Mouse (Mus musculus) heart, adult 18-20 months (tissue): Measurements from ENCODE around the gene Lrrc56. TPM values are rescaled to one million over a fixed set of nuclear protein-coding genes. Genes with fewer than 3 reads are reported as not detected.

Experiments
- DNase-seq, 2 experiments: peaks; one replicate each; pipeline ENCODE4 v3.0.0; 2021 to 2022; ENCODE audit warnings: mixed read lengths in 1 of 2
- long read RNA-seq, 2 experiments: library from polyadenylated mRNA; stranded (forward); transcript quantifications; one replicate each; pipeline ENCODE4 v2.0.0; 2021
- total RNA-seq, 2 experiments: library from RNA; stranded (reverse); gene quantifications; 2 replicates each; pipeline ENCODE4 v1.2.3; 2021

Gene Lrrc56
- total RNA-seq, result 1 to 10 TPM; 2.0 to 3.4 TPM
- long read RNA-seq, experiment 1, partial matches to known transcripts, result 0 of 2 reads
- long read RNA-seq, experiment 1, other reads (novel, unspliced or antisense), result 0 of 2 reads
- long read RNA-seq, experiment 2, partial matches to known transcripts, result 0 of 1 reads
- long read RNA-seq, experiment 2, other reads (novel, unspliced or antisense), result 1 of 1 reads

DNA sequence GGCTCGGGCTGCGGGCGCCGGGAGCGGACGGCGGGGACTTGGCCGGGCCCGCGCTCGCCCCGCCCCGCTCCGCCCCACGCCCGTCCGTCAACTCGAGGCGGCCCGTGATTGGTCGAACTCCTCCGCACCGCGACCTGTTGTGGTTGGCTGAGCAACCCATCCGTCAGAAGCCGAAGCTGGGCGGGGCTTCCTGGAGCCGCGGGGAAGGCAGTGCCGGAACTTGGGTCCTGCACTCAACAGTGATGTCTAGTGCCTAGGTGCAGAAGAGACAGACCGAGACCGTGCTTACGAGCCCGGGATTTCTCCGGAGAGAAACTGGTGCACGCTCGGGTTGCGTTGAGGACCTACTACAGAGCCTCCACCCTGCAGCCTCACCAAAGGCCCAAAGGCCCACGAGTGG lies at the start of gene Lrrc56, which contains the start of gene Hras:
Lrrc56 (plus strand) TSS at position 210 of the 400 bp plus-strand sequence.
Hras (minus strand) TSS at position 58 of the 400 bp plus-strand sequence.
- DNase-seq, result peak; percentile 99

- no peak for DNase-seq
Observed at GRCm38 (mm10) chr7:141144650-141145049, 49.3 kb upstream of the Lrrc56 start.

DNA sequence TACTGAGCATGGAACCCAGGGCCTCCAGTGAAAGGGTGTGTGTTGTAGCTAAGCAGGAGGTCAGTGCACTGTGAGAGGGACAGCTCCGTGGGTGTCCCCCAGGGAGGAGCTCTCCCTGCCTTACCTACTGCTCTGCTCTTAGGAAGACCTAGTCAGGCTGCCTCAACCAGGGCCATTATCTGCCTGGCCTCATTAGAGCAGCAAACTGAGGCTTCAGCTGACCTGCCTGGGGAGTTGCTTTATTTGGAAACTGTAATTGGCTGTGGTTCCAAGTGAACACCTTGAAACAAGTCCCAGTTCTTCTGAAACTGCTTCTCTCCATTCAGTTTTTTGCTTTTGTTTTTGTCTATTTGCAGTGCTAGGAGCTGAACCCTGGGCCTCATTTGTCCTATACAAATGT lies 48.6 kb upstream of the Lrrc56 start:
- DNase-seq, result no peak

GRCm38 (mm10) chr7:141146043-141146595 lies 47.8 kb upstream of the Lrrc56 start:
- DNase-seq, result no peak

DNA sequence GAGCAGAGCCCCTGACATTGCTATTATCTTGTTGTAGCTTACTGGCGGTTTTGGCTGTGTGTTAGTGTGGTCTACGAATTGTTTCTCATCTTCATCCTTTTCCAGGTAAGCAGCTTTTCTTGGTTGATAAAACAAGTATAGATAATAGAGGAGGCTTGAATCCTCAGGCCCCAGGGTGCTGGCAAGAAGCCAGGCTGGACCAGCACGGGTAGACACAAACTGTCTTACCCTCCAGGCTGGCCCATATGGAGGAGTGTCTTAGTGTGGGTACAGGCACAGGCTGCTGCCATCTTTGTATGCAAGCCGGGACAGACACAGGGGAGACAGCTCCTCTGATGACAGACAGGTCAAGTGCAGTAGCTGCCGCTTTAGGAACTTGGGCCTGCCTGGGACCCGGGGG lies 46.9 kb upstream of the Lrrc56 start:
- no peak for DNase-seq

DNA sequence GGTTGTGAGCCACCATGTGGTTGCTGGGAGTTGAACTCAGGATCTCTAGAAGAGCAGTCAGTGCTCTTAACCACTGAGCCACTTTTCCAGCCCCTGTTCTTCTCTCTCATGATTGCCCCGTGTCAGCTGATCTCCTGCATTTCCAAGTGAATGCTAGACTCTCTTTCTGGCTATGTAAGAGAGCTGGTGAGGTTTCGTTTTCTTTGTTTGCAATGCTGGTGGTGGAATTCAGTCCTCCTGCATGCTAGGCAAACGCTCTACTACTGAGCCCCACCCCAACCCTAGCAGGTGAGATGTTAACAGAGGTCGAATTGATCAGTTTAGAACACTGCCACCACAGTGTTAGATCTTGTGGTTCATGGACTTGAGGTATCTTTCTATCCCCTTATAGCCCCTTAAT lies 45.3 kb upstream of the Lrrc56 start:
- no peak for DNase-seq

DNA sequence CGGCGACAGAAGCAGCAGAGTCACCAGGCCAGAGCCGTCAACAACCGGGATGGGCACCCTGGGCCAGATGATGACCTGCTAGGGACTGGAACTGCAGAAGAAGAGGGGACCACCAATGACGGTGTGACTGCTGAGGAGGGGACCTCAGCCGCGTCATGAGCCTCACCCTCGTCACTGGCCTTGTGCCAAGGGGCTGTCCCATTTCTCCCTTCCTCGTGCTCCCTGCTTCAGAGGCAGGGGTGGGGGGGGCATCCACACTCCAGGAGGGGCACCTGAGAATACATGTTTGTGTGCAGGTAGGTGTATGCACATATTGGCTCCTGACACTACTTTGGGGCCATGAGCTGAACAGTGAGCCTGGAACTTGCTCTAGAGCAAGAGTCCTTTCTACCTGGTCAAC lies 38.6 kb upstream of the Lrrc56 start:
- no peak for DNase-seq

DNA sequence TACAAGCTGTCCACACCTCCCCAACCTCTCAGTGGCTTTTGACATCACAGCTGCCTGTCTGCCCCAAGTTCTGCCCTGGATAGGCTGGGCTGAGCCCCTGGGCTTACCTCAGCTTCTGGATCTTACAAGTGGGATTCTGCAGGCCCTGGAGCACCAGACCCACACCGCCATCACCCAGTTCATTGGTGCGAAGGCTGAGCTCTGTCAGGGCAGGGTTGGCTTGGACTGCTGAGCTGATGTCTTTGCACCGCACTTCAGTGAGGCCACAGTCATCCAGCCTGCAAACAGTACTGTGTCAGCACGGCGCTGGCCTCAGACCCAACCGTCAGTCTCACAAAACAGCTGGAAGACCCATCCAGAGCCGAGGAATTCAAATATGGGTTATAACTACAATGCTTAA lies 29.6 kb upstream of the Lrrc56 start:
- DNase-seq, result no peak

DNA sequence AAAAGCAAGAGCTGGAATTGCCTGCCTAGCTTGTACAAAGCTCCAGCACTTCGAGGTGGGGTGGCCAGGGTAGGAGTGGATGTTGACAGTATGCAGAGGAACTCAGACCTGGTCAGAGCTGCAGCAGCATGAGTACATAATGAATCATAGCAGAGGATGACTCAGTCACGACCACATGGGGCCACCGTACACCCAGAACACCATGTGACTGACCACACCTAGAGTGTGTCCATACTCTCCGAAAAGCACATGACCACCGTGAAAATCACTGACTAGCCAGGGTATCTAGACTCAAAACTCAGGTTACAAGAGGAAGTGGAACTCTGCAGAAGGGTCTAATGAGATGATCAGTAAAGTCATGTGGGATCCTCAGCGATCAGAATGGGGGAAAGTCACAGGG lies 29.1 kb upstream of the Lrrc56 start:
- peak in 1 of 2 experiments; percentile 39 for DNase-seq

- peak; percentile 45 to 54 for DNase-seq
Observed at GRCm38 (mm10) chr7:141167901-141168517, 25.9 kb upstream of the Lrrc56 start.

GRCm38 (mm10) chr7:141168518-141168953 lies 25.4 kb upstream of the Lrrc56 start:
- peak; percentile 79 to 84 for DNase-seq

GRCm38 (mm10) chr7:141169300-141169699 lies 24.7 kb upstream of the Lrrc56 start:
- DNase-seq, result peak in 1 of 2 experiments; percentile 26

DNA sequence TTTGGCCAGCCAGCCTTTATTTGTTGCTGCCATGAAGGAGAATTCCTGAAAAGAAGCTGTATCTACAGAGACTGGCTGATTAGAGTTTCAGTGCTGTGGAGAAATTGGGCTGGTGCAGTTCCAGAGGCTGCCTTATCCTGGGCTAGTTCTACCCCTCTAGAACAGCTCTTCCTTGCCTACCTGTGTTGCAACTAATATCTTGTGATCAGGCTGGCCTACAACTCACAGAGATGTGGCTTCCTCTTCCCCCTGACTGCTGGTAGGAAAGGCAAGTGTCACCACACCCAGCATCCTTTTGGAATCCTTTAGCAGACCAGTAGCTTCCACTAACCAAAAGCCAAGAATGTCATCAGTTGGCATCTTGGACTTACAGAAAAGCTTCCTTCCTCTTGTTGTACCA lies 24.1 kb upstream of the Lrrc56 start:
- no peak for DNase-seq

GRCm38 (mm10) chr7:141172116-141173006 lies 21.6 kb upstream of the Lrrc56 start, which contains the start of gene Rnh1:
TSS of gene Rnh1 (minus strand) at chr7:141172857.
- peak; percentile 94 for DNase-seq

DNA sequence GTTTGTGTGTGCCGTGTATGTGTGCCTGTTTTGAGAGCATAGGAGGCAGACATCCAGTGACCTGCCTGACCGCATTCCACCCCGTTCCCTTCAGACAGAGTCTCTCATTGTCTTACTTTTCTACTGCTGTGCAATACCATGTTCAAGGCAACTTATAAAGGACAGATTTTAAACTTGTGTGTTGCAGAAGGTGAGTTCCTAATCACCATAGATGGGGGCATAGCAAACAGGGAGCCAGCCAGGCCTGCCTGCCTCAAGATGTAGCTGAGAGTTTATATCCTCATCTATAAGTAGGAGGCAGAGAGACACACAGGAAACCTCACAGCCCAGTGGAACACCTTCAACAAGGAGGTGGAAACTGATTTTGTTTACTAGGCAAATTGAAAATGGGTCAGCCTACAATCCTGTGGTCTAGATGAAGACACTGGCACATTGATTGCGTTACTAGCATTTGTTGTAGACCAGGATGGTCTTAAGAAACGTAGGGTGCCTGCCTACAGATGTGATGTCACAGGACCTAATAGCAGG lies 20.6 kb upstream of the Lrrc56 start:
- no peak for DNase-seq

GRCm38 (mm10) chr7:141175068-141175467 lies 18.9 kb upstream of the Lrrc56 start:
- DNase-seq, result no peak

DNA sequence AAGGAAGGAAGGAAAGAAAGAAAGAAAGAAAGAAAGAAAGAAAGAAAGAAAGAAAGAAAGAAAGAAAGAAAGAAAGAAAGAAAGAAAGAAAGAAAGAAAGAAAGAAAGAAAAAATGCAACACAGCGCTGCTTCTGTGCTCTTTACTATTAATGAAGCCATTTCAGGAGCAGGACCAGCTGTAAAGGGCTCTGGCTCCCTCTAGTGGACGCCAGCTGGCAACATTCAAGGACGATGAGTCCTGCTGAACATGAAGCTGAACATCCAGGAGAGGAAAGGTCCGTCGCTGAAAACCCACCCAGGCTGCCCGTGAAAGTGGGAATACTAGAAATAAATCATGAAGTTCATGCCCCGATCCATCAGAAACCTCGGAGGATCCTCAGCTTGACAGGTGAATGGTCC lies 17.8 kb upstream of the Lrrc56 start:
- DNase-seq, result peak; percentile 86 to 90

GRCm38 (mm10) chr7:141188194-141188593 lies 5.8 kb upstream of the Lrrc56 start:
- no peak for DNase-seq

- DNase-seq, result no peak
Observed at GRCm38 (mm10) chr7:141188733-141189132, 5.2 kb upstream of the Lrrc56 start.

- DNase-seq, result no peak
Observed at GRCm38 (mm10) chr7:141190220-141190619, 3.7 kb upstream of the Lrrc56 start.

- peak in 1 of 2 experiments; percentile 57 for DNase-seq
Observed at GRCm38 (mm10) chr7:141191036-141191435, 2.9 kb upstream of the Lrrc56 start.
